Mouse (Mus musculus) common myeloid progenitor, adult 5-6 weeks (primary cell): ENCODE data around the gene Cyp2w1. TPM values are rescaled to one million over a fixed set of nuclear protein-coding genes. Genes with fewer than 3 reads are reported as not detected.

Experiments
- ATAC-seq: replicated peaks from 2 replicates; pipeline ENCODE4 v1.8.0; 2016; ENCODE audit warnings: low read depth, mild to moderate bottlenecking, moderate TSS enrichment, inconsistent platforms; ENCODE audit not compliant: poor library complexity, severe bottlenecking
- total RNA-seq: library from RNA; stranded (forward); fragments of 200-1000, 187-1606 nt; gene quantifications from 2 replicates; pipeline ENCODE4 v1.2.3, GENCODE M21; 2017

Gene Cyp2w1
- total RNA-seq, 1 experiment from 2014 or later, result not detected

DNA sequence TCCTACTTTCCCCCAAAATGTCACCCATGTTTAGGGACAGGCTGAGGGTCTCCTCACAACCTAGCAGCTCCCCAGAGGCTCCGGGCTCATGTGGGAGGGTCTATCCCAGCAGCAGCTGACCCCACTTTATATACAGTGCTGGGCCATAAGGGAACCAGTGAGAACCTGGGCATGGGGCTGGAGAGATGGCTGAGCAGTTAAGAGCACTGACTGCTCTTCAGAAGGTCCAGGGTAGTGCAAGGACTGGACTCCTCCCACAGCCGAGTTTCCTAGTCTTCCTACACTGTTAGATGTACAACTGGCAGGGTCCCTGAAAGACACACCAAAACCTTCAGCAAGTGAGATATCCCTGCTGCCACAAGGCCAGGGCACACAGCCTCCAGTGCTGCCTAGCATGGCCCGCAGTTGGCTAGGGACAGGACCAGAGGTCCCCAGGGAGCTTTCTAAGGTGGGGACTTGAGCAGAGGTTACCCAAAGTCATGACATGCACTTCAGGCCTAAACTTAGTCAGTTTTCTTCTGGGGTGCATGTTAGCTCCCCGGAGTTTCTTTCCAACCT lies 45.0 kb downstream of the Cyp2w1 start:
- no peak for ATAC-seq

DNA sequence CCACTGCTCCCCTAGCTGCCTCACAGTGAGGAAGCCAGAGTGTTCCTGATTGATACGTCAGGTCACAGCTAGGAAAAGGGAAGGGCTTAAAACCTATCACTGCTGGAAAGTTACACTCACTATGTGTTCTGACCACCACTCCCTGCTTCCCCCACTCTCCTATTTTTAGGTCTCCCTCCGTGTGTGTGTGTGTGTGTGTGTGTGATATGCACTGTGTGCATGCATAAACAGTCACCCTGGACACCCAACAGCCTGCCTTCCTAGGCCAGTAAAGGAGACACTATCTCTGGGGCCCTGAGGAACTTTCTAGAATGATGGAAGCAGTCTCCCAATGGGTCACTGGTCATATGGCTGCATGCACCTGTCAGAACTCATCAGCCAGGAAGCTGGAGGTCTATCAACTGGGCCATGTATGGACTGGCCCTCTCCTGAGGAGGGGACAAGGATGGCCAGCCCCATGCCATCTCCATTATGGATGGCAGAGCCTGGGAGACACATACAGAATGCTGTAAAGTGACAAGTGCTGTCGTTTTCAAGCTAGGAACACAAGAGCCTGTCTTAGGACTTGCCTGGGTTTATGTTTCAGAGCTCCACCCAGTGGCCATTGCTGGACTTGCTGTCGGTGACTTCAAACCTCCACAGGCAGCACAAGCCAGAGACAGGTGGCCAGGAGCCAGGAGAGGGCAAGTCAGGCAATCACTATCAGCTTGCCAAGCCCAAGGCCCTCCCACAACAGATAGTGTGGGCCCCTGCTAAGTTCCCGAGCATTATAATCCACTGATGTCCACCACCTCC lies 45.7 kb downstream of the Cyp2w1 start:
- ATAC-seq, result peak; percentile 87

DNA sequence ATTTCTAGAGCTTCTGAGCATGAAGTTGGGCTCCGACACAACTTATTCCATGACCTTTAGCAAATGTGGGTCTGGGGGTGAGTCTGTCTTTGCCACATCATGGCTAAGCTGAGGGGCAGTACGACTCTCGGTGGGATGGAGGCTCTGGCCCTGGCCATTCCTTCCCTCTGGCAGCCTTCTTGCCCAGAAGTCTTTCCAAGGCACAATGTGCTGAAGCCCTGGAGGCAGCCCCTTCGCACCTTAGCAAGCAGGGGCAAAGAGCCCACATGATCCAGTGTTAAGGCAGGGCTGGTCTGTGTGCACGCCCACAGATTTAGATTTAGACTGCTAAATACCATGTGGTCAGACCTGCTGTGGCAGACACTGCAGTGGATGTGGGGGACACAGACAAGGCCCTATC lies 46.4 kb downstream of the Cyp2w1 start:
- ATAC-seq, result 0 out of 2 replicates have a peak, but pooled peaks have one; percentile 1

DNA sequence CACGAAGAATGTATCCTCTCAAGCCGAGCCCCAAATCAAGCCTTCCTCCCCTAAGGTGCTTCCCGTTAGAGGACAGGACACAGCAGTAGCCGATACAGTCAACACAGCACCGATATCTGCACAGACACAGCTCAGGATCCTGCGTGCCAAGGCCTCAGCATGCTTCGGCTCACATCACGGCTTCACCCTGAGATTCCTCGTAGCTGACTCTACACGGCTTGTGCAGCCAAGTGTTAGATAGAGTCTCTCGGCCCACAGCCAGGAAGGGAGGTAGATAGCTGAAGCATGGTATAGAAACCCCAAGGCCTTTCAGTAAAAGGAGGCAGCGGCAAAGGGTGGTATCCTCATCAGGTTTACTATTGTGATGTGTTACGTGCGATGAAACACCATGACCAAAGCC lies 47.6 kb downstream of the Cyp2w1 start:
- ATAC-seq, result no peak

DNA sequence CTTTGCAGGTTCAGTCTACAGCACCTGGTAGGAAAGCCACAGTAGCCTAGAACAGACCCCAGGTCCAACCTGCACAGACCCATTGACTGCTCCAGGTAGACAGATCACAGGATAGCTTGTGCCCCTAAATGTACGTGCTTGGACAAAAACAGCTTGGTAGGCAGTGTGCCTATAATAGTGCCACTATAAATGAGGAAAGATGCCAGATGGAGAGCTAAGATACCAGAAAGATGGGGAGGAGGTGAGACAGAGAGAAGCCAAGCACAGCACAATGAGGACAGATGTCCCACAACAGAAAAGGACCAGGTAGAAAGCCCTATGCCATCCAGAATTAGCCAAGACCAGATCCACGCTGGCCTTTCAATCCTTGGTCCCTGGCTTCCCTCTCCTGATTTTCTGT lies 49.7 kb downstream of the Cyp2w1 start:
- no peak for ATAC-seq

DNA sequence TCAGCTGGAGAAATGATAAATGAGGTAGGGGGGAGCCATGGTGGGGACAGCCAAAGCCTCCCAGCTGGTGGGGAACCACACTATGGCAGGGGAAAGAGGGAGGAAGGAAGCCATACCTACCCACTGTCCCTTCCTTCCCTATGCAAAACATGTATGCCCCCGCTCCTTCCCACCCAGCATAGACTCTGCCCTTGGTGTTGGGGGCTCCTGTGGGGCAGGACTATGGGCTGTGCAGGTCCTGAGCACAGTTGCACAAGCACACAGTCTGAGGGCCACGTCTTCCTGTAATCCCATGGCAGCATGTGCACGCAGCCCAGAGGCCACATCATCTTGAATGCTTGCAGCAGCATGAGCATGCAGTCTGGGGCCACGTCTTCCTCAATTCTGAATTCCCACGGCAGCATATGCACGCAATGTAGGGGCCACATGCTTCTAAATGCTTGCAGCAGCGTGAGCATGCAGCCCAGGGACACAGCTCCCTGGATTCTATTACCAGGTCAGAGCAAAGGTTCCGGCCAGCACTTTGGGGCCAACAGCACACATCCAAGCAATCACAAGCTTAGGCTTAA lies 51.4 kb downstream of the Cyp2w1 start:
- peak; percentile 33 for ATAC-seq

DNA sequence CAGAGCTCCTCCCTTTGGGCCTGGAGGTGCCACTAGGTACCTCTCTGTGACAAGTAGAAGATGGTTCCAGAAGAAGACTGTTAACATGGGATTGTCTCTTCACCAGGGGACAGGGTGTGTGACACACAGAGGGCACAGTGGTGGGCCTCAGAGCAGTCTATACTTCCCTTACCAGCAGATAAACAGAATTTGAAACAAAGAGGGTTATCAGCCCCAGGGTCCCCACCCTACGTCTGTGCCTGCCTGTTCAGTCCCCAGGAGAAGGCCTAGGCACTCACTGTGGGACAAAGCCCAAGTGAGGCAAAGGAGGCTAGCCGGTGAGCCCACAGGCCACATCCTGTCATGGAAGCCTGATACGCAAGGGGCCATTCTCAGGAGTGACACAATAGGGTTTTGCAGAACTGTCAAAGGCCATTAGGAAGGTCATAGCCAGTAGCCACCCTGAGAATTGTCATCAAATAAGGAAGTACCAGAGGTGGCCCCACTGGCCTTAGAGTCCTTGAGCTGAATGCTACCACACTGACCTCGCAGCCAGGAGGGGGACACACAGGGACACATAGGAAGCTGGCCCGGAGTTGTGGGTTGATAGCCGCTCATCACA lies 52.5 kb downstream of the Cyp2w1 start, which contains the start of gene C130050O18Rik:
TSS of gene C130050O18Rik (plus strand) at position 480 of the 601 bp plus-strand sequence.
- peak; percentile 50 for ATAC-seq

DNA sequence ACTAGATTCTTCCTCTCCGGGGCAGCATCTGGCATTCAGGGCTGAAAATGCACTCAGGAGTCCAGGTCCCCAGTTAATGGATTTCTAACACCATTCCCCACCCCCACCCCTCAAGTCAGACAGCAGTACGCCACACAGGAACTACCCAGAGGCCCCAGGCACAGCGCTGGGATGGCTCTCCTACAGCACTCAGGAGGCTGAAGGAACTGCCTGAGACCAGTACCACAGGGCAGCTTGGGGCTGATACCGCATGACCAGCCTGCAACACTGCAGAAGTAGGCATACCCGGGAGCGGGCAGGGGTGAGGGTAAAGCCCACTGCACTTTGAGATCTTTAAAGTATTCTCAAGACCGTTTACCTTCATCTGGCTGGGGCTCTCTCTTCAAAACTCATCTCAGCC lies 53.1 kb downstream of the Cyp2w1 start:
- no peak for ATAC-seq

DNA sequence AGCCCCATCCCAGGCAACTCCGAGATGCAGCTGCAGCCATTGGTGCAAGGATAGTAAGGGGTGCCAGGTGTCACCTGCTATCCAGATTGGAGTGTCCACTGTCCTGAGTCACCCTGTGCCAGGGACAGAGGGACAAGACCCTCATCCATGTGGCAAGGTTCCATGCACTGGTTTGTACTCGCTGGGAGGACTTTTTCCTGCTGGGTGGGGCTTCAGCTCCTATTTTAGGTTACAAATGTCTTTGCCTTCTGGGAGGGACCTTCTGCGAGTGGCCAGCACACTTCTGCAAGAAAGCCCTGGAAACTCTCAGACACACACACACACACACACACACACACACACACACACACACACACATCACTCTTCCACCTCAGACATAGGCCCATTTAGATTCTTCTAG lies 53.5 kb downstream of the Cyp2w1 start:
- ATAC-seq, result no peak

Other genes starting within 250 kb of the Cyp2w1 start
- gene Prkar1b, start 202.6 kb upstream of the Cyp2w1 start, total RNA-seq, result not detected in 2 replicates
- gene Dnaaf5, start 202.4 kb upstream of the Cyp2w1 start, total RNA-seq, result 9.7 and 11.9 TPM in 2 replicates
- 51.7 and 60.4 TPM in 2 replicates for gene Sun1, start 152.0 kb upstream of the Cyp2w1 start, total RNA-seq
- gene Get4, start 100.3 kb upstream of the Cyp2w1 start, total RNA-seq, result 13.4 and 31.2 TPM in 2 replicates
- gene Adap1, start 27.0 kb upstream of the Cyp2w1 start, total RNA-seq, result 15.8 and 25.8 TPM in 2 replicates
- 10.9 and 17.8 TPM in 2 replicates for gene Cox19, start 1.2 kb upstream of the Cyp2w1 start, total RNA-seq
- 4.9 and 5.4 TPM in 2 replicates for gene Gpr146, start 25.1 kb downstream of the Cyp2w1 start, total RNA-seq
- gene C130050O18Rik, start 52.7 kb downstream of the Cyp2w1 start, total RNA-seq, result 0.53 and 1.6 TPM in 2 replicates
- gene Gper1, start 70.5 kb downstream of the Cyp2w1 start, total RNA-seq, result not detected in 2 replicates
- 49.9 and 55.0 TPM in 2 replicates for gene 3110082I17Rik, start 107.9 kb downstream of the Cyp2w1 start, total RNA-seq
- 12.5 and 24.4 TPM in 2 replicates for gene Zfand2a, start 131.9 kb downstream of the Cyp2w1 start, total RNA-seq
- not detected in 2 replicates for gene Uncx, start 190.9 kb downstream of the Cyp2w1 start, total RNA-seq